Mouse (Mus musculus): Measurements from ENCODE around the gene March10. TPM values are rescaled to one million over a fixed set of nuclear protein-coding genes. Genes with fewer than 3 reads are reported as not detected.
A peak's percentile ranks its signal among the peaks of the same experiment; 100 is the strongest.

The March10 gene
- polyA plus RNA-seq, 1 experiment from 2014 or later, result 0.12 TPM

GRCm38 (mm10) chr11:105350643-105351042 lies 105.9 kb downstream of the March10 start:
- Histone ChIP-seq H3K36me3 (ENCODE audit: insufficient read depth, low read length) (peaks cover 17% of the 10 kb centered on the region), H3K4me1 (ENCODE audit: insufficient read depth, low read length) (peaks cover 19% of the 10 kb centered on the region), H3K9me3 (ENCODE audit: low read length) (no peaks in the 10 kb centered on the region), H3K4me3 (ENCODE audit: low read length) (no peak overlapping the region), H3K4me2 (replicated peaks; ENCODE audit: low read depth, low read length) (no peak overlapping the region), H3K27ac (ENCODE audit: low read length) (no peak overlapping the region), H3K9ac (replicated peaks; ENCODE audit: low read length) (no peak overlapping the region), H3K27me3 (ENCODE audit: insufficient read depth, low read length) (no peaks in the 10 kb centered on the region)
- 87% methylated on average over 7 of the region's 7 CpGs for WGBS
- ATAC-seq (ENCODE audit: low FRiP score, low TSS enrichment), result no peak

- Histone ChIP-seq H3K9ac (replicated peaks; ENCODE audit: low read length) (no peak overlapping the region), H3K27me3 (ENCODE audit: insufficient read depth, low read length) (no peaks in the 10 kb centered on the region), H3K4me3 (ENCODE audit: low read length) (no peak overlapping the region), H3K9me3 (ENCODE audit: low read length) (no peaks in the 10 kb centered on the region), H3K36me3 (ENCODE audit: insufficient read depth, low read length) (peaks cover 23% of the 10 kb centered on the region), H3K4me2 (replicated peaks; ENCODE audit: low read depth, low read length) (no peak overlapping the region), H3K4me1 (ENCODE audit: insufficient read depth, low read length) (peaks cover 19% of the 10 kb centered on the region), H3K27ac (ENCODE audit: low read length) (no peak overlapping the region)
- no peak for ATAC-seq (ENCODE audit: low FRiP score, low TSS enrichment)
- 89% methylated on average over 19 of the region's 19 CpGs for WGBS
These were observed 106.7 kb downstream of the March10 start for GRCm38 (mm10) chr11:105349780-105350324.

- 89% methylated on average over 9 of the region's 9 CpGs for WGBS
- no peak for ATAC-seq (ENCODE audit: low FRiP score, low TSS enrichment)
- H3K36me3 ChIP-seq (ENCODE audit: insufficient read depth, low read length), result peaks cover 23% of the 10 kb centered on the region
These were observed 108.0 kb downstream of the March10 start for GRCm38 (mm10) chr11:105348495-105348982.

GRCm38 (mm10) chr11:105347162-105348161 lies 109.1 kb downstream of the March10 start:
- no peak overlapping the region for H3K4me3 ChIP-seq (ENCODE audit: low read length)
- peaks cover 23% of the 10 kb centered on the region for H3K36me3 ChIP-seq (ENCODE audit: insufficient read depth, low read length)
- H3K4me1 ChIP-seq (ENCODE audit: insufficient read depth, low read length), result peaks cover 6% of the 10 kb centered on the region
- H3K9ac ChIP-seq (replicated peaks; ENCODE audit: low read length), result no peak overlapping the region
- ATAC-seq (ENCODE audit: low FRiP score, low TSS enrichment), result peak; percentile 32
- 64% methylated on average over 28 of the region's 28 CpGs for WGBS
- no peaks in the 10 kb centered on the region for H3K27me3 ChIP-seq (ENCODE audit: insufficient read depth, low read length)
- no peak overlapping the region for H3K4me2 ChIP-seq (replicated peaks; ENCODE audit: low read depth, low read length)
- H3K9me3 ChIP-seq (ENCODE audit: low read length), result no peaks in the 10 kb centered on the region
- no peak overlapping the region for H3K27ac ChIP-seq (ENCODE audit: low read length)

More at GRCm38 (mm10) chr11:105348495-105348982, 108.0 kb downstream of the March10 start:
- Histone ChIP-seq H3K4me3 (ENCODE audit: low read length) (no peak overlapping the region), H3K9ac (replicated peaks; ENCODE audit: low read length) (no peak overlapping the region), H3K9me3 (ENCODE audit: low read length) (no peaks in the 10 kb centered on the region), H3K4me1 (ENCODE audit: insufficient read depth, low read length) (peaks cover 17% of the 10 kb centered on the region), H3K27ac (ENCODE audit: low read length) (no peak overlapping the region), H3K4me2 (replicated peaks; ENCODE audit: low read depth, low read length) (no peak overlapping the region), H3K27me3 (ENCODE audit: insufficient read depth, low read length) (no peaks in the 10 kb centered on the region)

- no peak overlapping the region for H3K9ac ChIP-seq (replicated peaks; ENCODE audit: low read length)
- 82% methylated on average over 2 of the region's 2 CpGs for WGBS
- H3K4me2 ChIP-seq (replicated peaks; ENCODE audit: low read depth, low read length), result no peak overlapping the region
- H3K36me3 ChIP-seq (ENCODE audit: insufficient read depth, low read length), result peaks cover 31% of the 10 kb centered on the region
- no peaks in the 10 kb centered on the region for H3K9me3 ChIP-seq (ENCODE audit: low read length)
- no peak overlapping the region for H3K4me3 ChIP-seq (ENCODE audit: low read length)
- no peak for ATAC-seq (ENCODE audit: low FRiP score, low TSS enrichment)
- H3K27ac ChIP-seq (ENCODE audit: low read length), result no peak overlapping the region
- no peaks in the 10 kb centered on the region for H3K4me1 ChIP-seq (ENCODE audit: insufficient read depth, low read length)
- H3K27me3 ChIP-seq (ENCODE audit: insufficient read depth, low read length), result no peaks in the 10 kb centered on the region
These were observed 111.3 kb downstream of the March10 start for GRCm38 (mm10) chr11:105345284-105345683.

- H3K4me2 ChIP-seq (replicated peaks; ENCODE audit: low read depth, low read length), result no peak overlapping the region
- no peak for ATAC-seq (ENCODE audit: low FRiP score, low TSS enrichment)
- H3K4me3 ChIP-seq (ENCODE audit: low read length), result no peak overlapping the region
- H3K27ac ChIP-seq (ENCODE audit: low read length), result no peak overlapping the region
- H3K27me3 ChIP-seq (ENCODE audit: insufficient read depth, low read length), result no peaks in the 10 kb centered on the region
- H3K9me3 ChIP-seq (ENCODE audit: low read length), result no peaks in the 10 kb centered on the region
- H3K9ac ChIP-seq (replicated peaks; ENCODE audit: low read length), result no peak overlapping the region
- no peaks in the 10 kb centered on the region for H3K4me1 ChIP-seq (ENCODE audit: insufficient read depth, low read length)
- WGBS, result 70% methylated on average over 12 of the region's 12 CpGs
- peaks cover 9% of the 10 kb centered on the region; the same call in 1 of the 2 replicates for H3K36me3 ChIP-seq (ENCODE audit: insufficient read depth, low read length)
These were observed 117.7 kb downstream of the March10 start for GRCm38 (mm10) chr11:105338596-105339390.

- Histone ChIP-seq H3K27me3 (ENCODE audit: insufficient read depth, low read length) (no peaks in the 10 kb centered on the region), H3K9ac (replicated peaks; ENCODE audit: low read length) (no peak overlapping the region), H3K27ac (ENCODE audit: low read length) (0 out of 2 replicates have a peak overlapping the region, but pooled peaks have one; percentile 25), H3K4me1 (ENCODE audit: insufficient read depth, low read length) (peaks cover 19% of the 10 kb centered on the region; the same call in 1 of the 2 replicates), H3K36me3 (ENCODE audit: insufficient read depth, low read length) (no peaks in the 10 kb centered on the region), H3K4me3 (ENCODE audit: low read length) (no peak overlapping the region), H3K9me3 (ENCODE audit: low read length) (no peaks in the 10 kb centered on the region), H3K4me2 (replicated peaks; ENCODE audit: low read depth, low read length) (no peak overlapping the region)
- 55% methylated on average over 8 of the region's 8 CpGs for WGBS
- no peak for ATAC-seq (ENCODE audit: low FRiP score, low TSS enrichment)
These were observed 122.5 kb downstream of the March10 start for GRCm38 (mm10) chr11:105333867-105334670.

- no peak for ATAC-seq (ENCODE audit: low FRiP score, low TSS enrichment)
These were observed 124.1 kb downstream of the March10 start for GRCm38 (mm10) chr11:105332468-105332867.

GRCm38 (mm10) chr11:105331732-105332131 lies 124.8 kb downstream of the March10 start:
- Histone ChIP-seq H3K4me3 (ENCODE audit: low read length) (no peak overlapping the region), H3K4me1 (ENCODE audit: insufficient read depth, low read length) (peaks cover 19% of the 10 kb centered on the region; the same call in 1 of the 2 replicates), H3K9me3 (ENCODE audit: low read length) (no peaks in the 10 kb centered on the region), H3K27ac (ENCODE audit: low read length) (no peak overlapping the region), H3K36me3 (ENCODE audit: insufficient read depth, low read length) (no peaks in the 10 kb centered on the region), H3K9ac (replicated peaks; ENCODE audit: low read length) (no peak overlapping the region), H3K27me3 (ENCODE audit: insufficient read depth, low read length) (no peaks in the 10 kb centered on the region), H3K4me2 (replicated peaks; ENCODE audit: low read depth, low read length) (no peak overlapping the region)
- WGBS, result 32% methylated on average over 10 of the region's 10 CpGs
- ATAC-seq (ENCODE audit: low FRiP score, low TSS enrichment), result no peak

More at GRCm38 (mm10) chr11:105332468-105332867, 124.1 kb downstream of the March10 start:
- WGBS, result 71% methylated on average over 8 of the region's 8 CpGs
- Histone ChIP-seq H3K4me2 (replicated peaks; ENCODE audit: low read depth, low read length) (no peak overlapping the region), H3K27me3 (ENCODE audit: insufficient read depth, low read length) (no peaks in the 10 kb centered on the region), H3K27ac (ENCODE audit: low read length) (no peak overlapping the region), H3K4me3 (ENCODE audit: low read length) (no peak overlapping the region), H3K4me1 (ENCODE audit: insufficient read depth, low read length) (peaks cover 19% of the 10 kb centered on the region; the same call in 1 of the 2 replicates), H3K9me3 (ENCODE audit: low read length) (no peaks in the 10 kb centered on the region), H3K36me3 (ENCODE audit: insufficient read depth, low read length) (no peaks in the 10 kb centered on the region), H3K9ac (replicated peaks; ENCODE audit: low read length) (no peak overlapping the region)

Measured in kidney, embryonic 16.5 days (tissue).